Mouse (Mus musculus) midbrain, embryonic 14.5 days (tissue): ENCODE data around the gene Ina. TPM values are rescaled to one million over a fixed set of nuclear protein-coding genes. Genes with fewer than 3 reads are reported as not detected.
"Not testable (repeated sequence)": the region's sequence is repeated elsewhere in the genome, so short reads cannot be mapped to it uniquely, and the experiment has no call there.

Experiments
- ATAC-seq: fragments of 200-750 bp; cut with Nextera tagmentation; 2 replicates; pipeline ENCODE4 v1.8.0; 2017; ENCODE audit warnings: moderate number of reproducible peaks, moderate library complexity; ENCODE audit not compliant: low FRiP score, low TSS enrichment
- DNase-seq: peaks from one replicate; pipeline ENCODE4 v3.0.0-alpha.2; 2015
- H3K27ac ChIP-seq: fragments of 300-500 bp; sonication (generic); replicated peaks from 2 replicates; pipeline ENCODE4 v1.5.1; 2014; ENCODE audit warnings: mild to moderate bottlenecking, low read depth, low read length, moderate library complexity
- H3K27me3 ChIP-seq: fragments of 300-500 bp; sonication (generic); 2 replicates; pipeline ENCODE4 v1.6.1; 2014; ENCODE audit warnings: low read length, control low read depth, mixed read lengths; ENCODE audit not compliant: control insufficient read depth, insufficient read depth
- H3K36me3 ChIP-seq: fragments of 300-500 bp; sonication (generic); 2 replicates; pipeline ENCODE4 v1.6.1; 2014; ENCODE audit warnings: low read length, control low read depth; ENCODE audit not compliant: control insufficient read depth, insufficient read depth
- H3K4me1 ChIP-seq: fragments of 300-500 bp; sonication (generic); 2 replicates; pipeline ENCODE4 v1.6.1; 2014; ENCODE audit warnings: mild to moderate bottlenecking, antibody characterized with exemption, low read length, control low read depth; ENCODE audit not compliant: control insufficient read depth, insufficient read depth
- H3K4me2 ChIP-seq: fragments of 300-500 bp; sonication (generic); 2 replicates; pipeline ENCODE4 v1.6.1; 2014; ENCODE audit warnings: mild to moderate bottlenecking, low read length, moderate library complexity
- H3K4me3 ChIP-seq: fragments of 300-500 bp; sonication (generic); replicated peaks from 2 replicates; pipeline ENCODE4 v1.5.1; 2014; ENCODE audit warnings: low read depth, low read length
- H3K9ac ChIP-seq: fragments of 300-500 bp; sonication (generic); replicated peaks from 2 replicates; pipeline ENCODE4 v1.6.1; 2014; ENCODE audit warnings: mild to moderate bottlenecking, low read length, moderate library complexity
- H3K9me3 ChIP-seq: fragments of 300-500 bp; sonication (generic); 2 replicates; pipeline ENCODE4 v1.6.1; 2016; ENCODE audit warnings: low read length, control low read depth, mixed read lengths; ENCODE audit not compliant: control insufficient read depth
- WGBS: fragments of 180-500 bp; shearing (Covaris S2); extraction: QIAGEN DNeasy Blood & Tissue Kit; methylation state at CpG from one replicate; pipeline ENCODE4 v1.1.7; 2014; 5-methylcytosine and 5-hydroxymethylcytosine counted together
- polyA plus RNA-seq: library from polyadenylated mRNA; unstranded; fragments of >200 nt; fragmentation: Nextera tagmentation; extraction: Ambion mirVana; gene quantifications from 2 replicates; pipeline ENCODE4 v1.2.1, GENCODE M21; 2014

Gene Ina
- polyA plus RNA-seq, 1 experiment from 2014 or later = 611 TPM

GRCm38 (mm10) chr19:46990625-46991024 lies 23.9 kb upstream of the Ina start:
- H3K27me3 ChIP-seq, H3K27ac ChIP-seq, H3K4me2 ChIP-seq, H3K36me3 ChIP-seq, H3K9ac ChIP-seq, H3K9me3 ChIP-seq, H3K4me1 ChIP-seq, DNase-seq, ATAC-seq, H3K4me3 ChIP-seq: not testable (repeated sequence)
- 76% methylated on average over 8 of the region's 8 CpGs for WGBS

DNA sequence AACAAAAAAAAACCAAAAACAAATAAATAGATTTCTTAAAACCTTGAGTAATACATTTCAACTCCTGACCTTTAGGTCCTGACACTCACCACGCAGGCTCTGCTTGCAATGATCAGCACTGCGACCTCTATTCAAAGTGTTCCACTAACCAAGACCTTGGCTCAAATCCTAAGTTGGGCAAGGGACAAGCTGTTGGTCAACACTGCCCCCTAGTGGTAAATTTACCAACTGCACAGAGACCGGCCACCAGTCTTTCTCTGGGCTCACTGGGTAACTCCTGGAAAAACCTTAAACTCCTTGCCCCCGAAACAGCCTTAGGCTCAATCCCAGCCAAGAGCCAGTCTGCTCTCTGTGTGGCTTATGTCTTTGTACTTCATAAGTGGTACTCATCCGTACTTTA lies 23.4 kb upstream of the Ina start:
- H3K27ac ChIP-seq = no peak overlapping the region
- H3K9me3 ChIP-seq = no peaks in the 10 kb centered on the region
- 11% methylated on average over 5 of the region's 5 CpGs for WGBS
- DNase-seq = peak; percentile 90
- ATAC-seq = no peak
- H3K4me1 ChIP-seq = 0 out of 2 replicates have a peak, but pooled peaks cover 2% of the 10 kb centered on the region
- H3K36me3 ChIP-seq = no peaks in the 10 kb centered on the region
- no peak overlapping the region for H3K4me3 ChIP-seq
- no peak overlapping the region for H3K4me2 ChIP-seq
- H3K27me3 ChIP-seq = no peaks in the 10 kb centered on the region
- no peak overlapping the region for H3K9ac ChIP-seq

DNA sequence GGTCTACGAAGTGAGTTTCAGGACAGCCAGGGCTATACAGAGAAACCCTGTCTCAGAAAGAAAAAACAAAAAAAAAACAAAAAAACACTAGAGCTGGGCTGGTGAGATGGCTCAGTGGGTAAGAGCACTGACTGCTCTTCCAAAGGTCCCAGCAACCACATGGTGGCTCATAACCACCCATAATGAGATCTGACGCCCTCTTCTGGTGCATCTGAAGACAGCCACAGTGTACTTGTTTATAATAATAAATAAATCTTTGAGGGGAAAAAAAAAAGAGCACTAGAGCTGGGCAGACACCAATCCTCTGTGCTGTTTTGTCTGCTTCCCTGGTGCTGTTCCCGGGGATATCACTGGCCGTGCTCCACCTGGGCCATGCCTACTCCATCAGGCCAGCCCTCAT lies 22.2 kb upstream of the Ina start:
- not testable (repeated sequence) for H3K36me3 ChIP-seq, H3K9ac ChIP-seq, H3K9me3 ChIP-seq, H3K4me1 ChIP-seq, H3K27ac ChIP-seq, H3K4me2 ChIP-seq, ATAC-seq, DNase-seq, H3K4me3 ChIP-seq, H3K27me3 ChIP-seq
- WGBS = 62% methylated on average over 4 of the region's 4 CpGs

- 87% methylated on average over 9 of the region's 9 CpGs for WGBS
- H3K36me3 ChIP-seq = no peaks in the 10 kb centered on the region
- H3K27me3 ChIP-seq = no peaks in the 10 kb centered on the region
- H3K9me3 ChIP-seq = no peaks in the 10 kb centered on the region
- H3K4me1 ChIP-seq = no peaks in the 10 kb centered on the region
- no peak overlapping the region for H3K27ac ChIP-seq
- H3K9ac ChIP-seq = no peak overlapping the region
- DNase-seq (no peak), ATAC-seq (no peak)
- H3K4me3 ChIP-seq = no peak overlapping the region
- H3K4me2 ChIP-seq = no peak overlapping the region
Observed at GRCm38 (mm10) chr19:46996095-46996494, 18.4 kb upstream of the Ina start.

- Histone ChIP-seq H3K4me3 (no peak overlapping the region), H3K4me2 (no peak overlapping the region), H3K9me3 (no peaks in the 10 kb centered on the region), H3K27me3 (no peaks in the 10 kb centered on the region), H3K9ac (no peak overlapping the region), H3K36me3 (no peaks in the 10 kb centered on the region), H3K4me1 (no peaks in the 10 kb centered on the region), H3K27ac (no peak overlapping the region)
- WGBS = 82% methylated on average over 8 of the region's 8 CpGs
- DNase-seq (no peak), ATAC-seq (no peak)
Observed at GRCm38 (mm10) chr19:46998168-46998870, 16.2 kb upstream of the Ina start.

- no peak for DNase-seq
- no peak overlapping the region for H3K4me2 ChIP-seq
- WGBS = 79% methylated on average over 4 of the region's 4 CpGs
Observed at GRCm38 (mm10) chr19:46998953-46999352, 15.5 kb upstream of the Ina start.

GRCm38 (mm10) chr19:46999753-47000152 lies 14.7 kb upstream of the Ina start:
- Histone ChIP-seq H3K27me3 (no peaks in the 10 kb centered on the region), H3K4me2 (no peak overlapping the region), H3K4me1 (no peaks in the 10 kb centered on the region), H3K27ac (no peak overlapping the region), H3K9ac (no peak overlapping the region), H3K9me3 (no peaks in the 10 kb centered on the region), H3K4me3 (no peak overlapping the region), H3K36me3 (no peaks in the 10 kb centered on the region)
- DNase-seq (no peak), ATAC-seq (no peak)
- WGBS = 86% methylated on average over 6 of the region's 6 CpGs

More at GRCm38 (mm10) chr19:46998953-46999352, 15.5 kb upstream of the Ina start:
- no peak overlapping the region for H3K4me3 ChIP-seq
- no peak overlapping the region for H3K27ac ChIP-seq
- H3K4me1 ChIP-seq = no peaks in the 10 kb centered on the region
- ATAC-seq = no peak
- H3K9me3 ChIP-seq = no peaks in the 10 kb centered on the region
- no peaks in the 10 kb centered on the region for H3K27me3 ChIP-seq
- H3K36me3 ChIP-seq = no peaks in the 10 kb centered on the region
- H3K9ac ChIP-seq = no peak overlapping the region

DNA sequence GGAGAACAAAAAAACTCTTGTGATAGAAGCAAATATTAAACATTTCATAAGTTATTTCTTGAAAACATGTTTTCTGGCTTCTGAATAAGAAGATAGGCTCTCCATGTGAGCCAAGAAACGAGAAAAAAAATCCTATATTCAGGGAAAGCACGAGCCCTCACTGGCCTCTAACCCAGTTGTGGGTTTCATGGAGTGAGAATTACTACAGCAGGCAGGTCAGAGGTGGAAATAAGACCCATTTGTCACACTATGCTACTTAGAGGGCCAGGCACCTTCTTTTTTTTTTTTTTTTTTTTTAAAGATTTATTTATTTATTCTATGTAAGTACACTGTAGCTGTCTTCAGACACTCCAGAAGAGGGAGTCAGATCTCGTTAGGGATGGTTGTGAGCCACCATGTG lies 14.1 kb upstream of the Ina start:
- not testable (repeated sequence) for H3K27me3 ChIP-seq, ATAC-seq, H3K4me2 ChIP-seq, H3K27ac ChIP-seq, H3K4me3 ChIP-seq, H3K4me1 ChIP-seq, H3K9ac ChIP-seq, DNase-seq, H3K36me3 ChIP-seq, H3K9me3 ChIP-seq
- WGBS = 82% methylated on average over 2 of the region's 3 CpGs

DNA sequence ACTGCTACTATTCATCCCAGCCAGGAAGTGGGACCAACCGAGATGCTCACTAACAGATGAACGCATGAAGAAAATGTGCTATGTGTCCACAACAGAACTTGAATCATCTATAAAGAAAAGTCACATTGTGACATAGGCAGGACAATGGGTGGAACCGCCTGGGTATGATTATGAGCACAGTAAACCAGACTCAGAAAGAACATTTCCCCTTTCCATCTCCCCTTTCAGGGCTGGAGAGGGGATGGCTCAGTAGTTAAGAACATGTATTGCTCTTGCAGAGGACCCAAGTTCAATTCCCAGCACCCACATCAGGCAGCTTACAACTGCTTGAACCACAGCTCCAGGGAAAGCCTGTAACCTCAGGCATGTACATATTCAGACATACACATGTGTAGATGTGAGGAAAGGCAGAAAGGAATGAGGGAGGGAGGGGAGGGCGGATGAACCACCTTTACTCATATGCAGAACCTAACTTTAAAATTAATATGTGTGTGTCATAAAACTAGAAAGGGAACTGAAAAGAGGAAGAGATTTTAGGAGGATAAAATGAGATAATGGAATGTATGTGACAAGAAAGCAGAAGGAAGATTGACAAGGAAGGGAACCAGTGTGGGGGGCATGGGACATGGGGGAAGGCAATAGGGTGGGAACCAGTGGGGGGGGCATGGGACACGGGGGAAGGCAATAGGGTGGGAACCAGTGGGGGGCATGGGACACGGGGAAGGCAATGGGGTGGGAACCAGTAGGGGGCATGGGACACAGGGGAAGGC lies 10.6 kb upstream of the Ina start:
- Histone ChIP-seq H3K36me3 (no peaks in the 10 kb centered on the region), H3K9me3 (no peaks in the 10 kb centered on the region), H3K4me2 (no peak overlapping the region), H3K27me3 (no peaks in the 10 kb centered on the region), H3K4me1 (no peaks in the 10 kb centered on the region), H3K9ac (no peak overlapping the region), H3K4me3 (no peak overlapping the region), H3K27ac (no peak overlapping the region)
- 79% methylated on average over 6 of the region's 6 CpGs for WGBS
- ATAC-seq = no peak
- DNase-seq = no peak
